Mouse (Mus musculus) thymus, postnatal 14 days (tissue): ENCODE data around the gene Tnfrsf1a.
A peak's percentile ranks its signal among the peaks of the same experiment; 100 is the strongest.

ENCODE experiments used
- DNase-seq: peaks from one replicate; pipeline ENCODE4 v3.0.0; 2021

Gene Tnfrsf1a

DNA sequence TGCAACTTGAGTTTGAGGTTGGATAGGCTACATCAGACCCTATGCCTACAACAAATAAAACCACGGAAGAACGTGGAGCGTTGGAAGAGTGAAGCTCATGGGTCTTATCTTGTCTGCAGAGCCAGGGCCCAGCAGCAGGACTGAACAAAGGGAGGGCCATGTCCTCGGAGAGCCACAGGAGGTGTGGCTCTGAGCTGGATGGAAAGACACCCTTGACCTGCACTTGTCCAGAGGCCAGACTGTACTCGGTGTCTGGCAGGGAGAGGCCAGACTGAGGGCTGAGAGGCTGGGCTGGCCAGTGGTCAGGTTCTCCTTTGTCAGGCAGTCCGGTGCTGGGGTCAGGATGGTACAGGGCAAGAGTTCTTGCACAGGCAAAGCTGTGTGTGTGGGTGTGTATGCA lies 23.8 kb upstream of the Tnfrsf1a start:
- no peak for DNase-seq

GRCm38 (mm10) chr6:125328243-125328642 lies 20.9 kb upstream of the Tnfrsf1a start:
- DNase-seq, result peak; percentile 81

GRCm38 (mm10) chr6:125330626-125331326 lies 18.4 kb upstream of the Tnfrsf1a start:
- DNase-seq, result peak; percentile 77

GRCm38 (mm10) chr6:125333112-125333899 lies 15.9 kb upstream of the Tnfrsf1a start:
- no peak for DNase-seq

DNA sequence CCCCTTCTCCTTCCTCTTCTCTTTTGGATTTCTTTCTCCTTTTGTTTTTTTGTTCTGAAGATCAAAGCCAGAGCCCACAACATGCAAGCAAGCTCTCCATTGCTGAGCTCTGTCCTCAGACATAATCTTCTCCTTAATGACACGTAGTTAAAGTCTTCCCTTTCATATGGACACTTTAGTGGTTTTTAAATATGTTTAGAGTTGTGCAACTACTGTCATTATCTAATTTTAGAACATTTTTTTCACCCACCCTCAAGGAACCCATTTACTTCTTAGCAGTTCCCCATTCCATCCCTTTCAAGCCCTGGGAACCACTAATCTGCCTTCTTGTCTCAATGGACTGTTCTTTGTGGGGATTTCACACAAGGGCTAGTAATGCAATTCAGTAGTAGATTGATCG lies 14.8 kb upstream of the Tnfrsf1a start:
- DNase-seq, result no peak

DNA sequence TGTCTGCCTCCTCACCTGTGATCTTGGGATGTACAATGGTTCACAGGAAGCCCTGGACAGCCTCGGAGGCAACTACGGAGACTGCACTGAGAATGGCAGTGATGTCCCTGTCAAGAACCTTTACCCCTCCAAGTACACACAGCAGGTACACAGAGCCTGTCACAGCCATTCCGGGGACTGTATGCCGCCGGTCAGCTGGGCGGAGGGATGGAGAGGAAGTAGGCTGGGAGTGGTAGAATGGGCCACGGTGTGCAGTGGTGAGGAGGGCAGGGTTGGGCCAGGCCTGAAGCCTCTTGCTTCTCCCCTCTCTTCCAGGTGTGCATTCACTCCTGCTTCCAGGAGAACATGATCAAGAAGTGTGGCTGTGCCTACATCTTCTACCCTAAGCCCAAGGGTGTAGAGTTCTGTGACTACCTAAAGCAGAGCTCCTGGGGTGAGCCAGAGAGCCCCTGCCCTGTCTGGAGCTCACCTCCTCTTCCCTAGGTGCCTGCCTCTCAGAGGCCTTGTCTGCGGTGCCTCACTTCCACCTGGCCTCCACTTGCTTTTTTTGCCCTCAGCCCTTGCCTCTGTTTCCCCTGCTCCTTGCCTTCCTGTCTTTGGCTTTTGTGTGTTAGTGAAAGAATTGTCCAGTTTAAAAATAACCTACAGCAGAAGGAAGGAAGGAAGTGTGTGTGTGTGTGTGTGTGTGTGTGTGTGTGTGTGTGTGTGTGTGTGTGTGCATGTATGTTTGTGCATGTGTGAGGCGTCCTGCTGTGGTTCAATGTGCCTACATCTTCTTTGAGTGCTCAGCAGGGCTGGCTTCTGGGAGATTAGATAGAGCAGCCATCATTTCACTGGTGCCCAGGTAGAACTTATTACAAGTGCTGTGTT lies 10.1 kb upstream of the Tnfrsf1a start:
- DNase-seq, result no peak

DNA sequence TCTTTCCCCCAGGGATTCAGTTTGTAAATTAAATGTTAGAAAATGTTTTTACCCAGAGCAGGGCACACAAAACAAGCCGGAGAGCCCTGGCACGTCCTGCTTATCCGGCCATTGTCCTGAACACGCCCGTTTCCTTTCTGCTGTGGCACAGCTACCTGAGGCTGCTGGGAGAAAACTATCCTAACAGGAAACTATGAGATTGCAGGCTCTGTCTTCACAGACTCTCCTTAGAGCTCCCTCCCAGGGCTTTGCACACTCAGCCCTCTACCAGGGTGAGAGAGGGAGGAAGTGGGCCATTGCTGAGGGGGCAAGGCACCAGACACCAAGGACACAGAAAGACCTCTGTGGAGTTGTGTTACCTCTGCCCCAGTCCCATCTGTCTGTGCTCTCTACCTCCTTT lies 8.9 kb upstream of the Tnfrsf1a start:
- DNase-seq, result no peak

GRCm38 (mm10) chr6:125342198-125342597 lies 7.0 kb upstream of the Tnfrsf1a start:
- no peak for DNase-seq

GRCm38 (mm10) chr6:125344084-125344483 lies 5.1 kb upstream of the Tnfrsf1a start:
- no peak for DNase-seq

DNA sequence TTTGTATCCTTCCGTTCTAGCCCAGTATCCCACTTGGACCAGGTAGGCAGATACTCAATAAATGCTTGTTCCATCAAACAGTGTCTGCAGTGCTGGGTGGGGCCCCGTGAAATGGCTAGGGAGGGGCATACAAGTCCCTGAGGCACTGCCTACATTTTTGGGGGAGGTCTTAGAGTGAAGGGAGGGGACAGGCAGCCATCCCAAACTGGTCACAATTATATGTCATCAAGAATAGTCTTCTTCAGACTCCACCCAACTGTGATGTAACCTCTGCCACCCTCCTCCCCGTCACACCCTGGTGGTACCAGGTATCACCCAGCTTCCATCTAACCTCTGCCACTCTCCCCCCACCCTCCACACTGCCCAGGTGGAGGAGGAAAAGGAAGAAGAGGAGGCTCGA lies 4.3 kb upstream of the Tnfrsf1a start:
- no peak for DNase-seq

DNA sequence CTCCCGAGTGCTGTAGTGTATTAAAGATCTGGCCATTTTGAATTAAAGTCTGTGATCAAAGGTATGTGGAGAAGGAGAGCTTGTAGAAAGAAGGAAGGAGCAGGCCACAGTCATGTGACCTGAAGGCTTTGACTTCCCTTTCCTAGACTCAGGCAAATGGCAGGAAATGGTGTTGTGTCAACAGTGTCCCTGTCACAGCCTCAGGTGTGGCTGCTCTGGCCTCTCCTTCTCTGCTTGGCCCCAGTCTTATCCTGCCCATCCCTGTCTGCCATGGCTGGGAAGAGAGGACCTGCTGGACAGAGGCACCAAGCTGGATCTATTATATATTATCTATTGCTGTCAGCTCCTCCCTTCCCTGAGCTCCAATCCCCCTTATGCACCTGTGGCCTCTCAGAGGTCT lies 3.5 kb upstream of the Tnfrsf1a start:
- no peak for DNase-seq

DNA sequence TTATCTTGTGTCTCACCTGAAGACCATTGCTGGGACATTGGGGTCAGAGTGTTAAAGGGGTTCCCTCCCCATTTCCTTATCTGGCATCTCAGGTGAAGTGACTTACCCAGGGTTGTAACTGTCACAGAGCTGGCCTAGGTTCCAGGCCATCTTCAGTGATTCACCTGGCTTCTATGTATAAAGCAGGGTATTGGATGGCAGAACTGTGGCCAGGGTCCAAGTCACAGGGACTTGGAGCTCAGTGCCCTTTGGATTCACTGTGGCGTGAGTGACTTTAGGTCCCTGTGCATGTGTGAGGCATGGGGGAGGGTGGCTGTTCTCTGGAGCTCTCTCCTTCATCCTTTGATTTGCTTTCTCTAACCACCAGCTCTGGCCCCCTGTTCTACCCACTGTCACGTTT lies 3.1 kb upstream of the Tnfrsf1a start:
- DNase-seq, result no peak

DNA sequence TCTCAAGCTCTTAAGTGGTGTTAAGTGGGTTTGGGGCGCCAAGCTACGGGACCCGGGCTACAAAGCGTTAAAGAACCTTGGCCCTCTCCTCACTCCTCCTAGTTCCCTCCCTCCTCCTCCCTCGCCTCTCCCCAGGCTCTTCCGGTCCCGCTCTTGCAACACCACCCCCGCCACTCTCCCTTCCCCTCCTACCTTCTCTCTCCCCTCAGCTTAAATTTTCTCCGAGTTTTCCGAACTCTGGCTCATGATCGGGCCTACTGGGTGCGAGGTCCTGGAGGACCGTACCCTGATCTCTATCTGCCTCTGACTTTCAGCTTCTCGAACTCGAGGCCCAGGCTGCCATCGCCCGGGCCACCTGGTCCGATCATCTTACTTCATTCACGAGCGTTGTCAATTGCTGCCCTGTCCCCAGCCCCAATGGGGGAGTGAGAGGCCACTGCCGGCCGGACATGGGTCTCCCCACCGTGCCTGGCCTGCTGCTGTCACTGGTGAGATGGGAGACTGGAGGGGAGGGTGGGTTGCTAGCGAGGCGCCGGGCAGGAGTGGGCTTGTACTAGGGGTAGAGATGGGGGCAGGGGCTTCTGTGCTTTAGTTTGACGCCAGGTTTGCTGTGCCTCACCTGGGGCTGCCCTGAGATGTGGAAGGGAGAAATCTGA lies 541 bp downstream of the Tnfrsf1a start:
- peak; percentile 83 for DNase-seq

DNA sequence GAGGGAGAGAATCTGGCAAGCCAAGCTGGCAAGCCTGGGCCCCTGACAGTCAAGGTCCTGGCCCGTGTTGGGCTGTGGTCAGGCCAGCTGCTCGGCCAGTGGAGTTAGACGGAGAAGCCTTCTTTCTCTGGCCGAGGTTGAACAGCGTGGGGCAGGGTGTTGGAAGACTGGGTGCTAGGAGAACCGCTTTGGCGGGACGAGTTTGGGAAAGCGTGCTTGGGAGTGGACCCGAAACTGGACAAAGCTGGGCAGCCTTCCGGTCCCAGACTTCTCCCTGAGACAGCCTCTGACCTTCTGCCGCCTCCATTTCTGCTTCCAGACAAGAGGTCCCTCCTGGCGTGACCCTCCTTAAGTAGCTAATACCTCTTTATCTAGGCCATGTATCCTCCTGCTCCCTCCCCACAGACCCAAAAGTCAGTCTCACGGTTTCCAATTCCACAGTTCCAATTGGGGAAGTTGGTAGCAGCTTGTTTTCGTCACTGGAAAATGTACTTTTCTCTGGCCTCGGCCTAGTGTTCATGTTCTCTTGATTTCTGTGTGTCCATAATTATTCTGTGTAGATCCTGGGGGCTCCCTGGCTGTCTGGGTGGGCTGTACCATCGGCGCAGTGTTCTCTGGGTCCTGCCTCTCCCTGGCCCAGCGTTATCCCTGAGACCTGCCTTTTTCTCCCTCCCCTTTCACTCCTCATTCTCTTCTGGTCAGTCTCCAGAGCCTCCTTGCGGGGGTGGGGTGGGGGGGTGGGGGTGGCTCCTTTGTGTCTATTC lies 1.3 kb downstream of the Tnfrsf1a start:
- DNase-seq, result no peak

DNA sequence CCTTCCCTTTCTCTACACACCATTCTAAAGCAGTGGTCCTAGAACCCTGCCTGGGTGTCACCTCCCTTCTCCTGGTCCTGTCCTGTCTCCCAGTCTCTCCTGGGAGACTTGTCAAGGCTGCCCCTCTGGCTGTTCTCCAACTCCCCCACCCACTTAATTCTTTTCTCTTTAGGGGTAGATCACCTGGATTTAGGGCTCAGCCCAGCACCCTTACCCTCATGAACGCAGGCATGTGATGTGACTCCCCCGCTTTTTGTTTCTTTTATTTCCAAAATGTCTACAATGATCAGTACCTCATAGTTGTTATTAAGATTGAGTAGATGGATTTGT lies 1.8 kb downstream of the Tnfrsf1a start:
- DNase-seq, result no peak

GRCm38 (mm10) chr6:125351368-125352045 lies 2.3 kb downstream of the Tnfrsf1a start:
- DNase-seq, result peak; percentile 39

- DNase-seq, result peak; percentile 38
Measured at GRCm38 (mm10) chr6:125352046-125352384, 2.9 kb downstream of the Tnfrsf1a start.

DNA sequence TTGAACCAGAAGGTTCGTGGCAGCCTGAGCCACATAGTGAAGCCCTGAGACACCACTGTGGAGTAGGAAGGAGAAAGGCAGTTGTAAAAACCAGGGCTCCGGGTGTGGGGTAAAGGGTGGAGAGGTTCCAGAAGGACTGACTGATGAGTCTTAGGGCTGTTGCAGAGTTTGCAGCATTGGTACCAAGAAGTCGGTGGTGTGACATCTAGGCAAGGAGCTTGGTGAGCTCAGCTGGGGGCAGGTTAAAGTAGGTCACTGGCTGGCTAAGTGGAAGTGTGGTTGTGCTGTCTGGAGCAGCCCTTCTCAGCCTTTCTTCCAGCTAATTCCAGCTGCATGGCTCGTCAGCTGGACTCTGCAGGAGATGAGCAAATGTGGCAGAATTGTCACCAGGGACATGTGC lies 3.6 kb downstream of the Tnfrsf1a start:
- DNase-seq, result peak; percentile 64

GRCm38 (mm10) chr6:125353221-125353620 lies 4.1 kb downstream of the Tnfrsf1a start:
- no peak for DNase-seq

- peak; percentile 82 for DNase-seq
Measured at GRCm38 (mm10) chr6:125353655-125354054, 4.5 kb downstream of the Tnfrsf1a start.

GRCm38 (mm10) chr6:125354352-125355151 lies 5.4 kb downstream of the Tnfrsf1a start:
- DNase-seq, result peak; percentile 34
